Mouse (Mus musculus) liver, postnatal 0 days (tissue): ENCODE data around the gene Sorcs2.

Experiments
- CTCF ChIP-seq: sonication (generic); IDR thresholded peaks from 2 replicates; pipeline ENCODE4 v1.5.1; 2016; ENCODE audit warnings: antibody characterized with exemption, low read depth
- EP300 ChIP-seq: IDR thresholded peaks from 2 replicates; pipeline ENCODE4 v1.6.1; 2016; ENCODE audit warnings: antibody characterized with exemption, low read depth, mild to moderate bottlenecking

GRCm38 (mm10) chr5:36383431-36383830 is 14.5 kb downstream of the Sorcs2 start:
- TF ChIP-seq CTCF (no peak), EP300 (no peak)
